Mouse (Mus musculus): ENCODE measurements around the gene Elmo1. TPM values are rescaled to one million over a fixed set of nuclear protein-coding genes. Genes with fewer than 3 reads are reported as not detected.

The Elmo1 gene
- polyA plus RNA-seq, 1 experiment from 2014 or later = 17.8 TPM

DNA sequence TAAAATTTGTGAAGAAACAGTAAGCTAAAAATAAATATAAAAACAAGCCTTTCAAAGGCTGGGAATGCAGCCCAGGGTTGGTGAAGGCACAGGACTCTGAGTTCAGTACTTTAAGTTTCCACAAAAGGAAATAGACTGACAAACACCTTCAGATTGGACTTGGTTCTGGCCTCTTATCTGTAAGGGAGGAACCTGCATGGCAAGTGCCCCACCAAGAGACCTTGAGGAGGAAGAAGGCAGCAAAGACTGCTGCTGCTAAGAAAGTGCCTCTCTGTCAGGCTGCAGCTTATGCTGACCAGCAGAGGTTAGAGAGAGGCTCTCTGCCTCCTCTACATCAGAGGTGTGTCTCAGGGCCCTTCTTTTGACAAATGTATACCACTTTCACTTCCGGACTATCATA lies 293.5 kb downstream of the Elmo1 start:
- Histone ChIP-seq H3K4me3 (replicated peaks) (no peak overlapping the region), H3K9ac (no peak overlapping the region), H3K36me3 (replicated peaks) (no peaks in the 10 kb centered on the region), H3K4me1 (no peaks in the 10 kb centered on the region), H3K9me3 (no peaks in the 10 kb centered on the region), H3K27ac (no peak overlapping the region), H3K4me2 (no peak overlapping the region), H3K27me3 (no peaks in the 10 kb centered on the region)
- 93% methylated on average over 1 of the region's 1 CpGs for WGBS
- ATAC-seq (ENCODE audit: low FRiP score) = no peak

DNA sequence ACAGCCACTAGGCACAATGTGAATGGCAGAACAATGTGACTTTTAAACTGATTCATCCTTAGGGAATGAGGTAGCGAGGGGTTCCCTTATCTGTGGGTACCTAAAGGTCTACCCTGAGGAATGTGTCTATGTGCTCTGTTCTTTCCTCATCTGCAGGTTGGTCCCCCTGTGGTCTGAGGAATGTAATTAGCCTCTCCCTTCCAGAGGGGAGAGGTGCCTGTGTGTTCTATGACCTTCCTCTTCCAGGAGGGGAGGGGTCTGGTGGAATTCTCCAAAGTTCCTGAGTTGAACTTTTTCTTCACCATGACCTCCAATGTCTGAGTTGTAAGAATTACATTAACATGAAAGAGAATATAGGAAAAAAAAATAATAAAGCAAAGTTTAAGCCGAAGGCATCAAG lies 294.4 kb downstream of the Elmo1 start:
- H3K36me3 ChIP-seq (replicated peaks) = no peaks in the 10 kb centered on the region
- no peak overlapping the region for H3K4me2 ChIP-seq
- H3K27me3 ChIP-seq = no peaks in the 10 kb centered on the region
- no peak overlapping the region for H3K4me3 ChIP-seq (replicated peaks)
- WGBS = 93% methylated on average over 2 of the region's 2 CpGs
- ATAC-seq (ENCODE audit: low FRiP score) = no peak
- no peaks in the 10 kb centered on the region for H3K9me3 ChIP-seq
- no peak overlapping the region for H3K27ac ChIP-seq
- no peaks in the 10 kb centered on the region for H3K4me1 ChIP-seq
- H3K9ac ChIP-seq = no peak overlapping the region

DNA sequence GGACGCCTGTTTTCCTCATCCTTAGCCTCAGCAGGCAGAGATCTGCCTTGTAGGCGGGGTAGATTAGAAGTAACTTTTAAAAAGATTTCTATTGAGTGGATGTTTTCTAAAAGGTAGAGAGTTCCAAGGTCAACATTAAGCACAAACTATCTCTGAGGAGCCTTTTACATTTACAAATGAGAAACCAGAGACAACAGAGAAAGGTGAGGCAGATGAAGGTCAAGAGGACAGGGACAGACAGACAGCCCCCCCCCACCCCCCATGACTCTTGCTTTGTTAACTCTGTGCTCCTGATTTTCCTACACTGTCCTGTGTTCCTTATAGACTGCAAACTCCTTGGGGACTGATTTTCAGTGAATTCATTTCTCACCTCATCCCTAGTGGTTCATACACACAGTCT lies 295.0 kb downstream of the Elmo1 start:
- Histone ChIP-seq H3K27me3 (no peaks in the 10 kb centered on the region), H3K9ac (no peak overlapping the region), H3K4me2 (no peak overlapping the region), H3K36me3 (replicated peaks) (no peaks in the 10 kb centered on the region), H3K27ac (no peak overlapping the region), H3K4me1 (no peaks in the 10 kb centered on the region), H3K4me3 (replicated peaks) (no peak overlapping the region), H3K9me3 (no peaks in the 10 kb centered on the region)
- WGBS = 74% methylated on average over 2 of the region's 2 CpGs
- no peak for ATAC-seq (ENCODE audit: low FRiP score)

DNA sequence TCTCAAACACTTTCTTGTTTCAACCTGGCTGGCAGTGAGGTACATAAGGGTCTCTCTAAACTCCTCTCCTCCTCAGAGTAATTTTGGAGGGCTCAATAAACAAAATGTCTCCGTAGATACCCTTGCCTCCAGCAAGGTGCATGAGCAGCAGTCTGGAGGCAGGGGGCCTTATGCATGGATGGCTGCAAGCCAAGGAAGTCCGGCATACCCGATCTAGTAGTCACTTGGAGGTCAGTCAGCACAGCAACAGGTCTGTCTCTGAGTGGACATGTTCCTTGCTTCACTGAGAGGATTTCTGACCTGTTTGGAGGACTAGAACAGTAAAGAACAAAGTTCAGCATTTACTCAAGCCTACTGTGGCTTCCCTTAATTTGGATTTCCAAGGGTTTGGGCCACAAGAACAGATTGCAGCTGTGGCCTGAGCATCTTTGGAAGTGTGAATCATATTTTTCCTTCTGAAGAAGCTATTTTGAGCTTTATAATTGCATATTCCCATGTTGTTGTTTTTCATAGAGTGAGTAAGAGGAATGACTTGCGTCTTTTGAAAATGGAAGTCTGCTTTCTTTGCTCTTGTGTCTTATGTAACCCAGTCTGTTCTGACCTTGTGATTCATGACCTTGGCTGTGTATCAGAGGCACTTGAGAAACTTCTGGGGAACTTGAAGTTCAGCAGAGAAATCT lies 296.2 kb downstream of the Elmo1 start:
- WGBS = 86% methylated on average over 4 of the region's 4 CpGs

DNA sequence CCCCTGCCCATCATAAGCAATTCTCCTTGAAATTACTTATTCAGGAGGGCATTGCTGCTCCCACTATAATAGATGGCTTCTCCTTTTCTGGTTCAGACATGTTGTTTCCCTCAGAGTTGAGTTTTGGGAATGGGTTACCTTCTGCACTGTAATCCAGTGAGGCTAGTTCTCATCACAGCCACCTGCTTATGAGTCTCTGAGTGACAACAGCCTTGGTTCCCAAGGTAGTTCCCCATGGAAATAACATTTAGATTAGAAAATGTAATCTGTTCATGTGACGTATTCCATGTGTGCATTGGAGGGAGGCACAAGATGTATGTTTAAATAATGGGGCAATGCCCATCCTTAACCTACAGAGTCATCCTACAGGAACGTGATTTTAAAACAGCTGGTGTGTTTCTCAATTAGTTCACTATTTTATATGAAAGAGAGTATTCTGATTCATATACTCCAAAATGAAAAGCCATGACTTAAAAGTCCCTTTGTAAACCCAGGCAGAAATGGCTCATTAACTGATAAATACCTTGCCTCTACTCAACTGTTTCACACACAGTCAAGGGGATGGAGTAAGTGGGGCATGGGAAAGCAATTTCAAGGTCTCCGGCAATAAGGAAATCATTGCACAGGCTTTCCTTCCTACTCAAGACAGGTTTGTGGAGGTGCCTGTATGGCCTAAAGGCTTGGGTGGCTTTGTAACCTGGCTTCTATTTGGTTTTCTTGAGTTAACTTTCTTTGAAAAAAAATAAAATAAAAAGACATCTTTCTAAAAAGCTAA lies 302.6 kb downstream of the Elmo1 start:
- WGBS = 86% methylated on average over 3 of the region's 3 CpGs
- Histone ChIP-seq H3K4me2 (no peak overlapping the region), H3K27ac (no peak overlapping the region), H3K9me3 (no peaks in the 10 kb centered on the region), H3K4me3 (replicated peaks) (no peak overlapping the region), H3K36me3 (replicated peaks) (no peaks in the 10 kb centered on the region), H3K4me1 (no peaks in the 10 kb centered on the region), H3K9ac (no peak overlapping the region), H3K27me3 (no peaks in the 10 kb centered on the region)
- no peak for ATAC-seq (ENCODE audit: low FRiP score)

More for the DNA sequence above, 296.2 kb downstream of the Elmo1 start:
- no peaks in the 10 kb centered on the region for H3K4me1 ChIP-seq
- no peaks in the 10 kb centered on the region for H3K36me3 ChIP-seq (replicated peaks)
- no peak for ATAC-seq (ENCODE audit: low FRiP score)
- no peaks in the 10 kb centered on the region for H3K9me3 ChIP-seq
- no peak overlapping the region for H3K4me3 ChIP-seq (replicated peaks)
- H3K9ac ChIP-seq = no peak overlapping the region
- H3K27me3 ChIP-seq = no peaks in the 10 kb centered on the region
- H3K4me2 ChIP-seq = no peak overlapping the region
- no peak overlapping the region for H3K27ac ChIP-seq

DNA sequence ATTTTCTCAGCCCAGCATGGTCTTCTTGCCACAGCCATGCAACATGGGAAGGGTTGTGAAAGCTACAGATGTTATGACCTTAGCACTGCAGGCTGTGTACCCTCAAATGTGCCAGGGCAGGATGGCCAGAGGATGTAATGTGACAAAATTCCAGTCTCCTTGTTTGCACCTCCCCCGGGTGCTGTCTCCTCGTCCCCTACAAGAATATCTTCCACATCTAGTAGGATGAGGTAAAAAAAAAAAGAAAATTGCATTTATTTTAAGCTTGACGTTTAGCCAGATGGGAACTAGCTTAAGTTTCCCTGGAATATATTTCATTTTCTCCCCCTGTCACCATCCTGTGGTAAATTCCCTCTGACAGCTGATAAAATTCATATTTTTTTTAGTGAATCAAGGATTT lies 307.3 kb downstream of the Elmo1 start:
- no peaks in the 10 kb centered on the region for H3K9me3 ChIP-seq
- no peak for ATAC-seq (ENCODE audit: low FRiP score)
- H3K36me3 ChIP-seq (replicated peaks) = no peaks in the 10 kb centered on the region
- H3K4me3 ChIP-seq (replicated peaks) = no peak overlapping the region
- 87% methylated on average over 3 of the region's 3 CpGs for WGBS
- H3K9ac ChIP-seq = no peak overlapping the region
- no peaks in the 10 kb centered on the region for H3K27me3 ChIP-seq
- H3K4me2 ChIP-seq = no peak overlapping the region
- no peak overlapping the region for H3K27ac ChIP-seq
- H3K4me1 ChIP-seq = no peaks in the 10 kb centered on the region

DNA sequence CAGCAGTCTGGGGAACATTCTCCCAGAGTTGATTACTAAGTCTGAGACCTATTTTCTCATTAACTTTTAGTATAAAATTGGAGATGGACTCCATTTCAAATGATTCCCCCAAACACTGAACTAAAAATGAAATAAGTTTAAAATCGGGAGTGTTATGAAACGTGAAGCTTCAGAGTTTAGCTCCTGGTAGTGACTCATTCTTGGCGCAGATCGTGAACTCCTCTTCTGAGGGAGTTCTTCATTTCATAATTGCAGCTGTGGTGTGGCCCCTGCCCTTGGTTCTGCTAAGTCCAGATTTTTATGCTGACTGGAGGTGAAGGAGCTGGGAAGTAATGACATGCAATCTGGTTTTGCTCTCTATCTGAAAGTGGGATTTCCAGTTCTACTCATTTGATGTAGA lies 307.9 kb downstream of the Elmo1 start:
- H3K4me2 ChIP-seq = no peak overlapping the region
- no peak overlapping the region for H3K9ac ChIP-seq
- WGBS = 94% methylated on average over 4 of the region's 4 CpGs
- no peaks in the 10 kb centered on the region for H3K36me3 ChIP-seq (replicated peaks)
- H3K4me3 ChIP-seq (replicated peaks) = no peak overlapping the region
- H3K27ac ChIP-seq = no peak overlapping the region
- no peak for ATAC-seq (ENCODE audit: low FRiP score)
- no peaks in the 10 kb centered on the region for H3K27me3 ChIP-seq
- no peaks in the 10 kb centered on the region for H3K9me3 ChIP-seq
- no peaks in the 10 kb centered on the region for H3K4me1 ChIP-seq

DNA sequence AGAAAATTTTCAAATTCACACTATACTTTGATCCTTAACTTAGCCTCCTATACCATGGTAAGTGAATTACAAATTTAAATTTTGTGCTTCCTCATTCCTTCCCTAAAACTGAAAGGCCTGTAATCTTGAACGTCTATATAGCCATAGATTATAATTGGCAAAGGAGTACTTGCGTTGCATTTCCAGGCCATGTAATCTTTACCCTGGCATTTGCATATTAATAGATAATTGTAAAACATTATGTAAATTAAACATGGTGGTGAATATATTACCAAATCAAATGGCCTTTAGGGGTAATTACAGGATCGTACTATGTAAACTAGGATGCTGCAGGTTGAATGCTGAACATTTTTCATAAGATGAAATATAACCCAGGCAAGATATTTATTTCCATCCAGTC lies 314.1 kb downstream of the Elmo1 start:
- ATAC-seq (ENCODE audit: low FRiP score) = peak; percentile 57
- Histone ChIP-seq H3K27me3 (no peaks in the 10 kb centered on the region), H3K4me1 (peaks cover 8% of the 10 kb centered on the region; the same call in 1 of the 2 replicates), H3K9ac (no peak overlapping the region), H3K36me3 (replicated peaks) (no peaks in the 10 kb centered on the region), H3K4me3 (replicated peaks) (no peak overlapping the region), H3K27ac (no peak overlapping the region), H3K9me3 (no peaks in the 10 kb centered on the region), H3K4me2 (no peak overlapping the region)
- 24% methylated on average over 3 of the region's 3 CpGs for WGBS

DNA sequence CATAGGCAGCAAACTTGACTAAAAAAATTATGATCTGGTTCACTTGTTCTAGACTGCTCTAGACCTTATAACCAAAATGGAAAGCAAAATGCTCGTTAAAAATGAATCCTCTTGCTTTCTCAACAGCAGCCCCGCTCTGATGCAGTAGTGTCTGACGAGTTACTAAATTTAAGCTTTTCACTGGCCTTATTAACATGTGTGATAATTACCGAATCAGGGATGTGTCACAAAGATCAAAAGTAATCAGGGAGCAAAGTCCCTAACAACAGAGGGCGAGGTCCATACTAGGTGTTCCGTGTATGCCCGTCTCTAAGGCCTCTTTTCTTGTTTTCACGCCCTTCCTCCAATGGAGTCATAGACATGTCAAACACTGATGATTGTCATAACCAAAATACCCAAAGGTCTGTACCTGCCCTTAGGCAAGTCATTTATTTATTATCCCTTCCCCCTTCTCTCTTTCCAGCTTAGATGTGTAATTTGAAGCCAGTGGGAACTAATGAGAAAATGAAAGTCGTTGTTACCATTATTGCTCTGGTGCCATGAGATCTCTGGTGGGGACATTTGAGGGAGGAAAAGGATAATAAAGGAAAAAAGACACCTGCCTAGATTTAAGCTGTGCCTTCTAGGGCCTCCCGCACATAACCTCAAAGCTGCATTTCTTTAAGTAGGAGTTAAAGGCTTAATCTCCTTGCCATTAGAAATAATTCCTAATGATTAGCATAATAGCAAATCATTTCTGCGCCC lies 316.2 kb downstream of the Elmo1 start:
- Histone ChIP-seq H3K4me2 (no peak overlapping the region), H3K27me3 (no peaks in the 10 kb centered on the region), H3K4me1 (peaks cover 8% of the 10 kb centered on the region; the same call in 1 of the 2 replicates), H3K9ac (no peak overlapping the region), H3K27ac (no peak overlapping the region), H3K9me3 (no peaks in the 10 kb centered on the region), H3K36me3 (replicated peaks) (no peaks in the 10 kb centered on the region), H3K4me3 (replicated peaks) (no peak overlapping the region)
- 72% methylated on average over 11 of the region's 11 CpGs for WGBS
- no peak for ATAC-seq (ENCODE audit: low FRiP score)

DNA sequence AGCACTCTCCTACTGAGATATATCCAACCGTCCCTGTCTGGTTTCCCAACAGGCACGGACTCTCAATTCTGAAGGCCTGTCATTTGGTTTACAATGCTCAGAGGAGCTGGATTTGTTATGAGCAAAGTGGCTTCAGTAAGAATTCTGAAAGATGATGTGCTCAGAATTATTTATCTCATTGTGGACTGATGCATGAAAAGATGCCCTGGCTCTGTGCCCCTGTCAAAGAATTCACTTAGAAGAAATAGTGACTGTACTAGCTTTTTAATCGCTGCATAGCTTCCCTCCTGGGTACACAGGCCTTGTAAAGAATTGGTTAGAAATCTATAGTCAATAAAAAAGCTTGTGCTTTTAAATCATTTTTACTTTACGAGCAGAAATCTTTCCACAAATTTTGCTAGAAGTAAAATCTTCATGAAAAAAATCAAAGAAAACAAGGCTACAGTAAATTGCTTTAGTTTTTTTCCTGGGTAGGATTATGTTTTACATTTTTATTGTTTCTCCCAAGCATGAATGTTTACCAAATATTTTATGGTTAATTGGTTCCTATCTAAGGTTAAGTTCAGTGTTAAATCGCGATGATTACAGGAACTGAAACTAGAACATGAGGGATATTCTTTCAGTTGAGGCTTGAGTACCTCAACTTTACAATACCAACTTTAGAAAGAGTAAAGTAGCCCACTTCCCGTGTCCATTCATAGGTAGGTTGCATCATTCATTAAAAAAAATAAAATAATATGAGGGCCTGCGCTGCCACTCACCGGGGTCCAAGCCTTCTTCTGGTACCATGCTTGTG lies 320.1 kb downstream of the Elmo1 start:
- no peak overlapping the region for H3K27ac ChIP-seq
- 83% methylated on average over 9 of the region's 9 CpGs for WGBS
- 0 out of 2 replicates have a peak, but pooled peaks cover 2% of the 10 kb centered on the region for H3K4me1 ChIP-seq
- no peaks in the 10 kb centered on the region for H3K36me3 ChIP-seq (replicated peaks)
- H3K9me3 ChIP-seq = no peaks in the 10 kb centered on the region
- H3K27me3 ChIP-seq = no peaks in the 10 kb centered on the region
- no peak overlapping the region for H3K4me2 ChIP-seq
- no peak overlapping the region for H3K9ac ChIP-seq
- H3K4me3 ChIP-seq (replicated peaks) = no peak overlapping the region
- ATAC-seq (ENCODE audit: low FRiP score) = no peak

DNA sequence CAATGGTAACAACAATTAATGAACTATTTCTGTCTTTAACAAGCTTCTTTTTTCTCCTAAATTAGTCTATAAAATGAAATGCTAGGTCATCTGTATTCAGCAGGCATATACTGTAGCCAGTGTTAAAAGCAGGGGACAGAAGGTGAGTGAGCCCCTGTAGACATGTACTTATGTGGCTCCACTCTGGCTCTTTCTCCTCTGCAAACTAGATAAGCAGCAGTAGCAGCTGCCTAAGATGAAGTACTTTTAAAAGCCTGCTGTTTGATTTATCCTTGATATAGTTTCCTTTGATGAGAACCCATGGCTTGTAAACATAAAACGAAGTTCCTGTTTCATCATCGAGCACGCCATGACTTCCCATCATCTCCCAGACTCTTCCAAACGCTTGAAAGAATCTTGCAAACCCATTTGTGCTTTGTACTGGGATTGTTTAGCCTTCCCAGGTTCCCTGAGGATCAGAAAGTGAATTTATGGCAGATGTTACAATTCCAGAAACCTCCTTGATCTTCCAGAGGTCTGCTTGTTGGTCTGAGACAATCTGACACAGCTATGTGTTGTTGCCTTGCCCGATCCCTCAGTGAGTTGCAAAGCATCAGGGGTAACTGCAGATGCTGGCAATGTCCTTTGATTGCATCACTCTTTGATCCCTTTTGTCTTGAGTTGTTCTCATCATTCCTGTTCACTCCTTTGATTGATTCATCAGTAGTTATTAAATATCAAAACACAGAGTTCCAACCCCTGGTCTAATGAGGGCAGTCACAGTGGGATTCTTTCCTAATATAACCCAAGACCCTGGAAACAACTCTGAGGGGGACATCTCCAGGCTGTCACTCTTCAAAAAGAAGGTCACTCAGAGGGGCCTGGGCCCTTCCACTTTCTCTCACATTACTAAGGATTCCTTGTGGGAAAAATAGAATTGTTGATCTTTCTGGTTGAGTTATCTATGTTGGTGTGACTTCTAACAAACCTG lies 326.6 kb downstream of the Elmo1 start:
- no peaks in the 10 kb centered on the region for H3K27me3 ChIP-seq
- no peak overlapping the region for H3K4me3 ChIP-seq (replicated peaks)
- H3K27ac ChIP-seq = no peak overlapping the region
- no peak for ATAC-seq (ENCODE audit: low FRiP score)
- no peak overlapping the region for H3K9ac ChIP-seq
- no peaks in the 10 kb centered on the region for H3K36me3 ChIP-seq (replicated peaks)
- WGBS = 82% methylated on average over 5 of the region's 5 CpGs
- no peak overlapping the region for H3K4me2 ChIP-seq
- H3K9me3 ChIP-seq = no peaks in the 10 kb centered on the region
- H3K4me1 ChIP-seq = no peaks in the 10 kb centered on the region

Data from forebrain, embryonic 12.5 days (tissue).